Mouse (Mus musculus) heart, embryonic 15.5 days (tissue): ENCODE results near the gene P4hb. TPM values are rescaled to one million over a fixed set of nuclear protein-coding genes. Genes with fewer than 3 reads are reported as not detected.
A peak's percentile ranks its signal among the peaks of the same experiment; 100 is the strongest.

Experiments
- ATAC-seq: fragments of 200-750 bp; cut with Nextera tagmentation; replicated peaks from 2 replicates; pipeline ENCODE4 v1.8.0; 2017; ENCODE audit warnings: low read depth, moderate TSS enrichment; ENCODE audit not compliant: insufficient number of reproducible peaks, insufficient read depth, low FRiP score
- H3K27ac ChIP-seq: fragments of 300-500 bp; sonication (generic); 2 replicates; pipeline ENCODE4 v1.5.1; 2015; ENCODE audit warnings: mild to moderate bottlenecking, inconsistent platforms
- H3K27me3 ChIP-seq: fragments of 300-500 bp; sonication (generic); 2 replicates; pipeline ENCODE4 v1.6.1; 2015; ENCODE audit warnings: inconsistent platforms
- H3K36me3 ChIP-seq: fragments of 300-500 bp; sonication (generic); 2 replicates; pipeline ENCODE4 v1.6.1; 2015; ENCODE audit warnings: mild to moderate bottlenecking, inconsistent platforms
- H3K4me1 ChIP-seq: fragments of 300-500 bp; sonication (generic); replicated peaks from 2 replicates; pipeline ENCODE4 v1.6.1; 2015; ENCODE audit warnings: inconsistent platforms
- H3K4me2 ChIP-seq: fragments of 300-500 bp; sonication (generic); 2 replicates; pipeline ENCODE4 v1.6.1; 2015; ENCODE audit warnings: inconsistent platforms, mild to moderate bottlenecking, moderate library complexity
- H3K4me3 ChIP-seq: fragments of 300-500 bp; sonication (generic); 2 replicates; pipeline ENCODE4 v1.5.1; 2015; ENCODE audit warnings: mild to moderate bottlenecking, inconsistent platforms
- H3K9ac ChIP-seq: fragments of 300-500 bp; sonication (generic); 2 replicates; pipeline ENCODE4 v1.6.1; 2015; ENCODE audit warnings: mild to moderate bottlenecking, inconsistent platforms
- H3K9me3 ChIP-seq: fragments of 300-500 bp; sonication (generic); replicated peaks from 2 replicates; pipeline ENCODE4 v1.6.1; 2016; ENCODE audit warnings: inconsistent platforms
- WGBS: fragments of 180-500 bp; shearing (Covaris S2); methylation state at CpG from one replicate; pipeline ENCODE4 v1.1.7; 2015; ENCODE audit warnings: mixed read lengths; 5-methylcytosine and 5-hydroxymethylcytosine counted together
- polyA plus RNA-seq: library from polyadenylated mRNA; unstranded; fragments of >200 nt; fragmentation: Nextera tagmentation; extraction: Ambion mirVana; gene quantifications from 2 replicates; pipeline ENCODE4 v1.2.1, GENCODE M21; 2015

Gene P4hb
- polyA plus RNA-seq, 1 experiment from 2014 or later, result 357 TPM

GRCm38 (mm10) chr11:120549168-120549945 is 23.7 kb downstream of the P4hb start, which contains the start of gene Mcrip1:
Mcrip1 (minus strand) TSS chr11:120549727.
- ATAC-seq, result peak; percentile 89
- Histone ChIP-seq H3K27me3 (no peaks in the 10 kb centered on the region), H3K4me3 (peak within 1 kb of the TSS; percentile 96), H3K4me1 (peaks cover 29% of the 10 kb centered on the region), H3K9ac (peak within 1 kb of the TSS; percentile 97), H3K4me2 (peak within 1 kb of the TSS; percentile 87), H3K27ac (peak within 1 kb of the TSS; percentile 94), H3K36me3 (peaks cover 8% of the 10 kb centered on the region; the same call in 1 of the 2 replicates), H3K9me3 (no peaks in the 10 kb centered on the region)
- under 1% methylated on average over 67 of the region's 87 CpGs for whole genome bisulfite sequencing

GRCm38 (mm10) chr11:120548786-120549167 is 24.3 kb downstream of the P4hb start:
- no peaks in the 10 kb centered on the region for H3K9me3 ChIP-seq
- peaks cover 28% of the 10 kb centered on the region for H3K4me1 ChIP-seq
- H3K4me2 ChIP-seq, result peak overlapping the region; percentile 87
- peak overlapping the region; percentile 94 for H3K27ac ChIP-seq
- peak overlapping the region; percentile 96 for H3K4me3 ChIP-seq
- H3K27me3 ChIP-seq, result no peaks in the 10 kb centered on the region
- peaks cover 14% of the 10 kb centered on the region; the same call in 1 of the 2 replicates for H3K36me3 ChIP-seq
- no peak for ATAC-seq
- H3K9ac ChIP-seq, result peak overlapping the region; percentile 97
- WGBS, result 14% methylated on average over 7 of the region's 7 CpGs

- Histone ChIP-seq H3K27ac (peak overlapping the region; percentile 94; the same call in 1 of the 2 replicates), H3K36me3 (peaks cover 20% of the 10 kb centered on the region), H3K27me3 (no peaks in the 10 kb centered on the region), H3K9ac (peak overlapping the region; percentile 97), H3K9me3 (no peaks in the 10 kb centered on the region), H3K4me2 (peak overlapping the region; percentile 87), H3K4me1 (peaks cover 28% of the 10 kb centered on the region), H3K4me3 (peak overlapping the region; percentile 96)
- ATAC-seq, result no peak
- WGBS, result 72% methylated on average over 3 of the region's 3 CpGs
Measured at GRCm38 (mm10) chr11:120548214-120548613, 24.8 kb downstream of the P4hb start.

GRCm38 (mm10) chr11:120547469-120547868 is 25.6 kb downstream of the P4hb start:
- Histone ChIP-seq H3K4me3 (no peak overlapping the region), H3K27ac (0 out of 2 replicates have a peak overlapping the region, but pooled peaks have one; percentile 94), H3K9me3 (no peaks in the 10 kb centered on the region), H3K4me2 (0 out of 2 replicates have a peak overlapping the region, but pooled peaks have one; percentile 16), H3K27me3 (no peaks in the 10 kb centered on the region), H3K36me3 (peaks cover 27% of the 10 kb centered on the region), H3K4me1 (peaks cover 33% of the 10 kb centered on the region), H3K9ac (no peak overlapping the region)
- ATAC-seq, result no peak
- 53% methylated on average over 2 of the region's 2 CpGs for WGBS

GRCm38 (mm10) chr11:120545964-120546363 is 27.1 kb downstream of the P4hb start:
- WGBS, result 90% methylated on average over 3 of the region's 3 CpGs
- H3K9ac ChIP-seq, result no peak overlapping the region
- H3K4me2 ChIP-seq, result no peak overlapping the region
- no peaks in the 10 kb centered on the region for H3K27me3 ChIP-seq
- no peak overlapping the region for H3K4me3 ChIP-seq
- no peak overlapping the region for H3K27ac ChIP-seq
- no peak for ATAC-seq
- peaks cover 30% of the 10 kb centered on the region for H3K36me3 ChIP-seq
- no peaks in the 10 kb centered on the region for H3K9me3 ChIP-seq
- peaks cover 40% of the 10 kb centered on the region for H3K4me1 ChIP-seq

GRCm38 (mm10) chr11:120542376-120542775 is 30.7 kb downstream of the P4hb start:
- Histone ChIP-seq H3K4me2 (no peak overlapping the region), H3K9me3 (no peaks in the 10 kb centered on the region), H3K36me3 (peaks cover 30% of the 10 kb centered on the region), H3K27me3 (no peaks in the 10 kb centered on the region), H3K9ac (peak overlapping the region; percentile 3; the same call in 1 of the 2 replicates), H3K4me1 (peaks cover 40% of the 10 kb centered on the region), H3K27ac (peak overlapping the region; percentile 21; the same call in 1 of the 2 replicates), H3K4me3 (no peak overlapping the region)
- 70% methylated on average over 6 of the region's 6 CpGs for WGBS
- ATAC-seq, result no peak

- H3K36me3 ChIP-seq, result peaks cover 30% of the 10 kb centered on the region
- WGBS, result 25% methylated on average over 4 of the region's 4 CpGs
- no peak overlapping the region for H3K4me3 ChIP-seq
- peaks cover 2% of the 10 kb centered on the region for H3K27me3 ChIP-seq
- H3K9me3 ChIP-seq, result no peaks in the 10 kb centered on the region
- H3K4me1 ChIP-seq, result peaks cover 38% of the 10 kb centered on the region
- no peak overlapping the region for H3K4me2 ChIP-seq
- ATAC-seq, result no peak; the same call in 1 of the 2 replicates
- no peak overlapping the region for H3K9ac ChIP-seq
- H3K27ac ChIP-seq, result peak overlapping the region; percentile 21; the same call in 1 of the 2 replicates
Measured at GRCm38 (mm10) chr11:120541907-120542306, 31.1 kb downstream of the P4hb start.

- Histone ChIP-seq H3K27ac (peak overlapping the region; percentile 64), H3K36me3 (peaks cover 23% of the 10 kb centered on the region), H3K4me1 (peaks cover 43% of the 10 kb centered on the region), H3K9ac (peak overlapping the region; percentile 14; the same call in 1 of the 2 replicates), H3K4me2 (no peak overlapping the region), H3K9me3 (no peaks in the 10 kb centered on the region), H3K4me3 (no peak overlapping the region), H3K27me3 (peaks cover 12% of the 10 kb centered on the region)
- WGBS, result 29% methylated on average over 10 of the region's 10 CpGs
- ATAC-seq, result peak; percentile 23; the same call in 1 of the 2 replicates
Measured at GRCm38 (mm10) chr11:120539285-120540014, 33.6 kb downstream of the P4hb start.

GRCm38 (mm10) chr11:120538955-120539284 is 34.1 kb downstream of the P4hb start:
- H3K9me3 ChIP-seq, result no peaks in the 10 kb centered on the region
- H3K27ac ChIP-seq, result peak overlapping the region; percentile 64
- H3K4me2 ChIP-seq, result no peak overlapping the region
- H3K27me3 ChIP-seq, result peaks cover 18% of the 10 kb centered on the region
- no peak overlapping the region for H3K4me3 ChIP-seq
- peaks cover 17% of the 10 kb centered on the region for H3K36me3 ChIP-seq
- 0 out of 2 replicates have a peak overlapping the region, but pooled peaks have one; percentile 14 for H3K9ac ChIP-seq
- ATAC-seq, result no peak
- H3K4me1 ChIP-seq, result peaks cover 43% of the 10 kb centered on the region
- WGBS, result 38% methylated on average over 8 of the region's 8 CpGs

- H3K36me3 ChIP-seq, result peaks cover 13% of the 10 kb centered on the region
- H3K4me1 ChIP-seq, result peaks cover 43% of the 10 kb centered on the region
- 0 out of 2 replicates have a peak, but pooled peaks have one; percentile 22 for ATAC-seq
- H3K9ac ChIP-seq, result 0 out of 2 replicates have a peak overlapping the region, but pooled peaks have one; percentile 14
- H3K9me3 ChIP-seq, result no peaks in the 10 kb centered on the region
- H3K4me3 ChIP-seq, result no peak overlapping the region
- 43% methylated on average over 3 of the region's 3 CpGs for WGBS
- H3K27me3 ChIP-seq, result peaks cover 22% of the 10 kb centered on the region
- H3K4me2 ChIP-seq, result no peak overlapping the region
- peak overlapping the region; percentile 64 for H3K27ac ChIP-seq
Measured at GRCm38 (mm10) chr11:120538485-120538884, 34.6 kb downstream of the P4hb start.

- no peak overlapping the region for H3K27ac ChIP-seq
- H3K27me3 ChIP-seq, result peaks cover 49% of the 10 kb centered on the region
- no peak overlapping the region for H3K9ac ChIP-seq
- no peak overlapping the region for H3K4me3 ChIP-seq
- H3K9me3 ChIP-seq, result no peaks in the 10 kb centered on the region
- WGBS, result 51% methylated on average over 3 of the region's 3 CpGs
- no peak for ATAC-seq
- no peaks in the 10 kb centered on the region for H3K36me3 ChIP-seq
- no peak overlapping the region for H3K4me2 ChIP-seq
- peaks cover 38% of the 10 kb centered on the region for H3K4me1 ChIP-seq
Measured at GRCm38 (mm10) chr11:120535804-120536203, 37.2 kb downstream of the P4hb start.
